Mouse (Mus musculus): ENCODE measurements at regions not wholly inside any gene's neighbourhood (a gene's known extent, or its start where the extent isn't known, plus 50 kb on each side); places are given as distances from the start of the nearest gene placed in this dataset.
A peak's percentile ranks its signal among the peaks of the same experiment; 100 is the strongest.
"Not testable (repeated sequence)": the region's sequence is repeated elsewhere in the genome, so short reads cannot be mapped to it uniquely, and the experiment has no call there.

DNA sequence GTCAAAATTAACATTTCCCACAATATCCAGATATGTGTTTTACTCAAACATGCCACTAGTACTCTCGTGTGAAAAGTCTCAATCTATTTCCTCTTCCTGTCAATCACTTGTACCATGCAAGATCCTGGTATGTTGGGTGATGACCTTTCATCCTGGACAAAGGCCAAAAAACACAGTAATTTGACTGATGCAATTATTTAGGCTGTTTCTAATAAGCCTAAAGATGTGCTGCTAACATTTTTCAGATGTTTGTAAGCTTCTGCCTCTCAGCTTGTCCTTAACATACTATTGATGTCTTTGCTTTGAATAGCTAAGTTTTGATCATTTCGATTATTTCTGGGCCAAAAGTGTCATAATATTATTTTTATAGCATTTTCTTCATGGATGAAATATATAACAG lies 418.4 kb upstream of the Arrdc4 start:
- Histone ChIP-seq H3K27me3 (no peaks in the 10 kb centered on the region), H3K36me3 (no peaks in the 10 kb centered on the region), H3K9me3 (no peaks in the 10 kb centered on the region), H3K4me2 (no peak overlapping the region), H3K9ac (no peak overlapping the region), H3K4me1 (no peaks in the 10 kb centered on the region), H3K4me3 (no peak overlapping the region), H3K27ac (no peak overlapping the region)
- 21% methylated on average over 2 of the region's 2 CpGs for WGBS
- ATAC-seq (ENCODE audit: borderline replicate concordance, extremely low read depth, low FRiP score, low TSS enrichment): peak; percentile 52; the same call in 1 of the 2 replicates

DNA sequence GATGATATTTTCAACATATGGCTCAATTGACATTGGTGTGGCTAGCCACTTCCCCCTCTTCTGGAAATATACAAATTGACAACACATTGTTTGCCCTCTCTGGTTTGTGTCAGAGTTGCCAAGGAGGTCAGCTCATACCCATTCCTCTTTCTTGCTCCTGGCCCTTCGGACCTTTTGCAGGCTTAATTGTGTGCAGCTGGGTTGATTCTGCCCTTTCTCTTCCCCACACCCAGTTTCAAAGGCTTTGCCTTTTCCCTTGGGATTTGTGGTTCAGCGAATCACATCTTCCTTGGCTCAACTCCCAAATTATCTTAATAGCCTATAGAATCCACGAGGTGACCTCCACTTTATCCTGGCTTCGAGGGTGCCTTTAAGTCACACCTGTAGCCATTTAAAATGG lies 412.9 kb upstream of the Arrdc4 start:
- Histone ChIP-seq H3K36me3 (no peaks in the 10 kb centered on the region), H3K4me2 (no peak overlapping the region), H3K4me3 (no peak overlapping the region), H3K27ac (no peak overlapping the region), H3K4me1 (no peaks in the 10 kb centered on the region), H3K27me3 (no peaks in the 10 kb centered on the region), H3K9ac (no peak overlapping the region), H3K9me3 (no peaks in the 10 kb centered on the region)
- WGBS: 68% methylated on average over 4 of the region's 4 CpGs
- ATAC-seq (ENCODE audit: borderline replicate concordance, extremely low read depth, low FRiP score, low TSS enrichment): no peak

- no peak for ATAC-seq (ENCODE audit: borderline replicate concordance, extremely low read depth, low FRiP score, low TSS enrichment)
- Histone ChIP-seq H3K27me3 (no peaks in the 10 kb centered on the region), H3K36me3 (no peaks in the 10 kb centered on the region), H3K9me3 (no peaks in the 10 kb centered on the region), H3K9ac (no peak overlapping the region), H3K4me2 (no peak overlapping the region), H3K4me3 (no peak overlapping the region), H3K27ac (no peak overlapping the region), H3K4me1 (no peaks in the 10 kb centered on the region)
- WGBS: 69% methylated on average over 3 of the region's 3 CpGs
These were observed 393.3 kb upstream of the Arrdc4 start for GRCm38 (mm10) chr7:69142351-69142750.

GRCm38 (mm10) chr7:69133441-69133840 lies 384.4 kb upstream of the Arrdc4 start:
- no peaks in the 10 kb centered on the region for H3K9me3 ChIP-seq
- H3K36me3 ChIP-seq: no peaks in the 10 kb centered on the region
- H3K27me3 ChIP-seq: no peaks in the 10 kb centered on the region
- no peak overlapping the region for H3K4me3 ChIP-seq
- no peaks in the 10 kb centered on the region for H3K4me1 ChIP-seq
- H3K9ac ChIP-seq: no peak overlapping the region
- 77% methylated on average over 2 of the region's 2 CpGs for WGBS
- no peak for ATAC-seq (ENCODE audit: borderline replicate concordance, extremely low read depth, low FRiP score, low TSS enrichment)
- no peak overlapping the region for H3K27ac ChIP-seq
- no peak overlapping the region for H3K4me2 ChIP-seq

- H3K4me1 ChIP-seq; H3K27me3 ChIP-seq; H3K9me3 ChIP-seq; ATAC-seq (ENCODE audit: borderline replicate concordance, extremely low read depth, low FRiP score, low TSS enrichment); H3K36me3 ChIP-seq; H3K27ac ChIP-seq; H3K4me3 ChIP-seq; H3K4me2 ChIP-seq; H3K9ac ChIP-seq: not testable (repeated sequence)
- 100% methylated on average over 2 of the region's 4 CpGs for WGBS
These were observed 352.7 kb upstream of the Arrdc4 start for GRCm38 (mm10) chr7:69101770-69102169.

- no peak overlapping the region for H3K4me3 ChIP-seq
- no peak overlapping the region for H3K9ac ChIP-seq
- no peak overlapping the region for H3K27ac ChIP-seq
- H3K4me1 ChIP-seq: no peaks in the 10 kb centered on the region
- no peak overlapping the region for H3K4me2 ChIP-seq
- no peaks in the 10 kb centered on the region for H3K36me3 ChIP-seq
- H3K9me3 ChIP-seq: no peaks in the 10 kb centered on the region
- no peak for ATAC-seq (ENCODE audit: borderline replicate concordance, extremely low read depth, low FRiP score, low TSS enrichment)
- WGBS: 42% methylated on average over 9 of the region's 9 CpGs
- H3K27me3 ChIP-seq: no peaks in the 10 kb centered on the region
These were observed 348.6 kb upstream of the Arrdc4 start for GRCm38 (mm10) chr7:69097587-69098095.

DNA sequence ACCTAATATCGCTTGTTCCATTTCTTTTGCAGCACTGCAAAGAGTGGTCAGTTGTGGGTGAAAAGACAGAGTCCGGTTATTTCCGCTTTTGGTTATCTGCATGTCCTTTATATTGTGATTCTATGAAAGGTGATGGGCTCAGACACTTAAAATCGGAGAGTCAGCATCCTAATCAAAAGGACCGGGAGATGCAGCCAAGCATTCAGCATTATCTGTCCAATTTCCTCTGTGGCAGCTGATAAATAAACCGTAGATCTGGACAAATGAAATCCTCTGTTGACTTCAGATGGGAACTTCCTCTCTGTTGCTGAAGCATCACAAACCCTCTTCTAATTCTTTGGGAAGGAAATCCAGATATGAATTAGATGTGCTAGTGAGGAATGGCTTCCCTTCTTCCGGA lies 325.7 kb upstream of the Arrdc4 start:
- H3K27ac ChIP-seq: no peak overlapping the region
- no peak overlapping the region for H3K9ac ChIP-seq
- H3K4me2 ChIP-seq: no peak overlapping the region
- no peaks in the 10 kb centered on the region for H3K27me3 ChIP-seq
- no peak for ATAC-seq (ENCODE audit: borderline replicate concordance, extremely low read depth, low FRiP score, low TSS enrichment)
- no peak overlapping the region for H3K4me3 ChIP-seq
- WGBS: 69% methylated on average over 7 of the region's 7 CpGs
- no peaks in the 10 kb centered on the region for H3K4me1 ChIP-seq
- H3K9me3 ChIP-seq: no peaks in the 10 kb centered on the region
- H3K36me3 ChIP-seq: no peaks in the 10 kb centered on the region

DNA sequence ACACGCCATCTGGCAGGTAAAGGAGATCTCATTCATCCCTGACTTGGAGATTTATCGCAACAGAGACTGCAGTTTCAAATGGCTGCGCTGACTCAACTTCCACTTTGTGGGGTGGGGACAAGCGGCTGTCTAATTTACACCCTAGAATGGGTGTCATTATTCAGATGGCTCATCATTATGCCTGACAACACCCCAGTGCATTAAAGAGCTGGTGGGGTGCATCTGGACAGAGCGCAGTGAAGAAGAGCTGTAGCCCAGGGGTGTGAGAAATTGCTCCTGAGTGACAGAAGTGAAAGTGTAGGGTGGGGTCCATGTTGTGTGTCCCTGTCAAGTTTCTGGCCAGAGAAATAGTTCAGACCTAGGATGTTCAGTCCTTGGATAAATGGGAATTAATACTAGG lies 314.0 kb upstream of the Arrdc4 start:
- no peak overlapping the region for H3K9ac ChIP-seq
- H3K4me1 ChIP-seq: no peaks in the 10 kb centered on the region
- WGBS: 73% methylated on average over 5 of the region's 5 CpGs
- no peaks in the 10 kb centered on the region for H3K27me3 ChIP-seq
- ATAC-seq (ENCODE audit: borderline replicate concordance, extremely low read depth, low FRiP score, low TSS enrichment): no peak
- no peak overlapping the region for H3K4me2 ChIP-seq
- H3K36me3 ChIP-seq: no peaks in the 10 kb centered on the region
- no peak overlapping the region for H3K27ac ChIP-seq
- H3K4me3 ChIP-seq: no peak overlapping the region
- H3K9me3 ChIP-seq: no peaks in the 10 kb centered on the region

DNA sequence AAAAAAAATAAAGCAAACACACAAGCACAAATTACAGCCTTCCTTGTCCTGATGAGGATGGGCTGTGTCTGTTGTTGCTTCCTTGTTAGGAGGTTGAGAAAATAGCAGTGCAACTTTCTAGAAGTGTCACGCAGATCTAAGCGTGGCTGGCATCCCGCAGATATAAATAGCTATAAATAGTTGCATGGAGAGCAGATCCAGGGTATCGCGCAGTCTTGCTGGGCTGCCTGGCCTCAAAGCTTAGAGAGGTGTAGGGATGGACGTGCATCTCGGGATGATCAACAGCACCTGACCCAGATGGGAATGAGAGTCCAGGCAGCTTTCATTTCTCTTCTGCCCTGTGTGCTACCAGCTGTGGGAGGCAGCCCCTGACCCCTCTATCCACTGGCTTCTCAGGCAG lies 313.5 kb upstream of the Arrdc4 start:
- no peak for ATAC-seq (ENCODE audit: borderline replicate concordance, extremely low read depth, low FRiP score, low TSS enrichment)
- H3K4me3 ChIP-seq: no peak overlapping the region
- H3K4me1 ChIP-seq: no peaks in the 10 kb centered on the region
- H3K27ac ChIP-seq: no peak overlapping the region
- no peaks in the 10 kb centered on the region for H3K27me3 ChIP-seq
- H3K4me2 ChIP-seq: no peak overlapping the region
- H3K36me3 ChIP-seq: no peaks in the 10 kb centered on the region
- no peaks in the 10 kb centered on the region for H3K9me3 ChIP-seq
- 80% methylated on average over 7 of the region's 7 CpGs for WGBS
- H3K9ac ChIP-seq: no peak overlapping the region

GRCm38 (mm10) chr7:69062094-69062493 lies 313.1 kb upstream of the Arrdc4 start:
- Histone ChIP-seq H3K9ac (no peak overlapping the region), H3K4me2 (no peak overlapping the region), H3K4me1 (no peaks in the 10 kb centered on the region), H3K36me3 (no peaks in the 10 kb centered on the region), H3K9me3 (no peaks in the 10 kb centered on the region), H3K4me3 (no peak overlapping the region), H3K27ac (no peak overlapping the region), H3K27me3 (no peaks in the 10 kb centered on the region)
- no peak for ATAC-seq (ENCODE audit: borderline replicate concordance, extremely low read depth, low FRiP score, low TSS enrichment)
- 72% methylated on average over 8 of the region's 8 CpGs for WGBS

- Histone ChIP-seq H3K4me2 (no peak overlapping the region), H3K27me3 (no peaks in the 10 kb centered on the region), H3K4me3 (no peak overlapping the region), H3K4me1 (no peaks in the 10 kb centered on the region), H3K9me3 (no peaks in the 10 kb centered on the region), H3K27ac (no peak overlapping the region), H3K36me3 (no peaks in the 10 kb centered on the region), H3K9ac (no peak overlapping the region)
- 84% methylated on average over 4 of the region's 4 CpGs for WGBS
- no peak for ATAC-seq (ENCODE audit: borderline replicate concordance, extremely low read depth, low FRiP score, low TSS enrichment)
These were observed 312.2 kb upstream of the Arrdc4 start for GRCm38 (mm10) chr7:69061242-69061641.

GRCm38 (mm10) chr7:69016575-69016974 lies 267.5 kb upstream of the Arrdc4 start:
- no peak for ATAC-seq (ENCODE audit: borderline replicate concordance, extremely low read depth, low FRiP score, low TSS enrichment)
- no peaks in the 10 kb centered on the region for H3K27me3 ChIP-seq
- no peak overlapping the region for H3K27ac ChIP-seq
- no peaks in the 10 kb centered on the region for H3K36me3 ChIP-seq
- no peak overlapping the region for H3K4me2 ChIP-seq
- H3K9me3 ChIP-seq: no peaks in the 10 kb centered on the region
- WGBS: 40% methylated on average over 8 of the region's 8 CpGs
- H3K4me3 ChIP-seq: no peak overlapping the region
- no peak overlapping the region for H3K9ac ChIP-seq
- no peaks in the 10 kb centered on the region for H3K4me1 ChIP-seq

DNA sequence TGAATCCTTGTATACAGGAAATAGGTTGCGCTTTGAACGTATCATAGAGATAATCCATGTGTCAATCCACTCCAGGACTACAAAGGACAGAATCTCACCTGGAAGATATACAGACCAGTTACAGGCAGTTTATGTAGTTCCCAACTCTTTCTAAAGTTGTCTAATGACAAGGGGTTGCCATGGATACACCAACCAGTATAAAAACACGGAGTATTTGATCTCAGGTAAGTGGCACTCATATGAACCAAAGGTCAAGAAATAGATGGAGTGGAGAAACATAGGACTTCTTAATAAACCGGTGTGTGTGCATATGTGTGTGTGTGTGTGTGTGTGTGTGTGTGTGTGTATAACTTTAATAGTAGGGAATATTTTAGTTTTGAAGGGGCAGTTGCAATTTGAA lies 266.0 kb upstream of the Arrdc4 start:
- Histone ChIP-seq H3K4me2 (no peak overlapping the region), H3K27me3 (no peaks in the 10 kb centered on the region), H3K4me1 (no peaks in the 10 kb centered on the region), H3K9me3 (no peaks in the 10 kb centered on the region), H3K36me3 (no peaks in the 10 kb centered on the region), H3K9ac (no peak overlapping the region), H3K4me3 (no peak overlapping the region), H3K27ac (no peak overlapping the region)
- no peak for ATAC-seq (ENCODE audit: borderline replicate concordance, extremely low read depth, low FRiP score, low TSS enrichment)
- 53% methylated on average over 4 of the region's 4 CpGs for WGBS
